Comparison of ENCODE assay signal across 24 mouse cellular contexts in the genomic region with DNA sequence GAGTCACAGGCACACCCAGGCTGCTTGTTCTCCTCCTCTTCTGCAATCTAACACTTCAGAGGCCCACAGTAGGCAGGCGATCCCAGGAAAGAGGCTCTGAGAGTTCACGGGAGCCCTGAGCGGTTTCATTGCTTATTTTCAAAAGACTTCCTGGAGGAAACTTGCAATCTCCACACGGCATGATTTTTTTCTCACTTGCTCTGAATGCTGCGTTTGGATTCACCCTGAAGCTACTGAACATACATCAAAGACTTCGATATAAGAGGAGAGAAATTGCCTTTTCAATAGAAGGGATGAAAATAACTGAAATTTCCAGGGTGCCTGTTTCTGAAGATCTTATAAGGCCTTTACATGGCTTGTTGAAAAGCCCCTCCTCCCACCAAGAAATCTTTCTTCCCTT.
DNase-seq lines count a peak whose midpoint lies in the region; ATAC-seq and TF ChIP-seq lines count a peak whose summit lies in the region.
"Had no signal": no experiment of that assay in that cellular context is flagged by ENCODE, and none has a peak within 500 bp of the region (broad histone marks: within the 10 kb centered on the region; RNA-seq: fewer than 3 reads in every experiment).

No protein-coding gene starts in this region.

- H3K4me1 ChIP-seq in forebrain, embryonic 14.5 days (ENCODE audit: control insufficient read depth, insufficient read depth, low read length), result no peaks in the 10 kb centered on the region; the same call in 1 of the 2 replicates
- H3K4me1 ChIP-seq in forebrain, embryonic 15.5 days, result 0 out of 2 replicates have a peak, but pooled peaks cover 3% of the 10 kb centered on the region
- peaks cover 14% of the 10 kb centered on the region for H3K4me1 ChIP-seq in midbrain, embryonic 15.5 days
- no peaks in the 10 kb centered on the region; the same call in 1 of the 2 replicates for H3K4me1 ChIP-seq in midbrain, embryonic 11.5 days (ENCODE audit: control insufficient read depth, insufficient read depth, low read length)

- no peak overlapping the region for H3K4me2 ChIP-seq in forebrain, embryonic 14.5 days (ENCODE audit: low read length)
- no peak overlapping the region for H3K4me2 ChIP-seq in forebrain, embryonic 15.5 days (replicated peaks)
- H3K4me2 ChIP-seq in midbrain, embryonic 15.5 days, result no peak overlapping the region
- no peak overlapping the region for H3K4me2 ChIP-seq in midbrain, embryonic 11.5 days
- H3K4me2 ChIP-seq: embryonic facial prominence, embryonic 12.5 days; forebrain, embryonic 13.5 days had no signal

- WGBS in forebrain, embryonic 14.5 days, result 74% methylated on average over 6 of the region's 6 CpGs
- WGBS in forebrain, embryonic 15.5 days, result 75% methylated on average over 6 of the region's 6 CpGs
- WGBS in midbrain, embryonic 15.5 days, result 49% methylated on average over 6 of the region's 6 CpGs
- 71% methylated on average over 6 of the region's 6 CpGs for WGBS in midbrain, embryonic 11.5 days

- no peak overlapping the region for H3K4me3 ChIP-seq in forebrain, embryonic 14.5 days (ENCODE audit: low read depth, low read length)
- H3K4me3 ChIP-seq in forebrain, embryonic 15.5 days, result no peak overlapping the region
- no peak overlapping the region for H3K4me3 ChIP-seq in midbrain, embryonic 15.5 days
- H3K4me3 ChIP-seq in midbrain, embryonic 11.5 days (ENCODE audit: low read depth, low read length), result no peak overlapping the region
- H3K4me3 ChIP-seq in gastrocnemius, adult 2 months, result no peak overlapping the region
- H3K4me3 ChIP-seq: embryonic facial prominence, embryonic 10.5 days; embryonic facial prominence, embryonic 12.5 days; forebrain, embryonic 13.5 days had no signal

- H3K27me3 ChIP-seq in forebrain, embryonic 14.5 days (replicated peaks; ENCODE audit: control insufficient read depth, insufficient read depth, low read length), result no peaks in the 10 kb centered on the region
- H3K27me3 ChIP-seq in forebrain, embryonic 15.5 days, result no peaks in the 10 kb centered on the region
- no peaks in the 10 kb centered on the region for H3K27me3 ChIP-seq in midbrain, embryonic 15.5 days (replicated peaks)
- H3K27me3 ChIP-seq in midbrain, embryonic 11.5 days (ENCODE audit: control insufficient read depth, insufficient read depth, low read length), result no peaks in the 10 kb centered on the region
- H3K27me3 ChIP-seq: CH12.LX; forebrain, embryonic 13.5 days had no signal

- H3K9ac ChIP-seq in forebrain, embryonic 14.5 days (ENCODE audit: low read length), result no peak overlapping the region
- no peak overlapping the region for H3K9ac ChIP-seq in forebrain, embryonic 15.5 days (replicated peaks)
- no peak overlapping the region for H3K9ac ChIP-seq in midbrain, embryonic 15.5 days
- H3K9ac ChIP-seq in midbrain, embryonic 11.5 days (ENCODE audit: low read length), result no peak overlapping the region
- H3K9ac ChIP-seq: embryonic facial prominence, embryonic 12.5 days; forebrain, embryonic 13.5 days; forebrain, postnatal 0 days had no signal

- no peak for TF ChIP-seq CTCF in gastrocnemius, adult 2 months (IDR thresholded peaks at IDR 0.05)

- no peak for ATAC-seq in forebrain, embryonic 14.5 days
- no peak for ATAC-seq in forebrain, embryonic 15.5 days (replicated peaks)
- 0 out of 2 replicates have a peak, but pooled peaks have one; percentile 24 for ATAC-seq in midbrain, embryonic 15.5 days (replicated peaks)
- ATAC-seq in midbrain, embryonic 11.5 days (ENCODE audit: low FRiP score), result no peak
- ATAC-seq: activated CD4-positive, CD25-positive, alpha-beta regulatory T cell, adult 4 months; CD4-positive, CD25-positive, alpha-beta regulatory T cell, adult 4 months; forebrain, embryonic 13.5 days; forebrain, postnatal 0 days; Patski had no signal

- no peaks in the 10 kb centered on the region for H3K9me3 ChIP-seq in forebrain, embryonic 14.5 days (replicated peaks; ENCODE audit: control insufficient read depth, low read length)
- H3K9me3 ChIP-seq in forebrain, embryonic 15.5 days, result no peaks in the 10 kb centered on the region
- no peaks in the 10 kb centered on the region for H3K9me3 ChIP-seq in midbrain, embryonic 15.5 days
- H3K9me3 ChIP-seq in midbrain, embryonic 11.5 days (ENCODE audit: control insufficient read depth, low read length), result no peaks in the 10 kb centered on the region
- H3K9me3 ChIP-seq: embryonic facial prominence, embryonic 10.5 days; embryonic facial prominence, embryonic 12.5 days; forebrain, embryonic 13.5 days had no signal

- no peaks in the 10 kb centered on the region for H3K36me3 ChIP-seq in forebrain, embryonic 14.5 days (ENCODE audit: control insufficient read depth, insufficient read depth, low read length)
- no peaks in the 10 kb centered on the region for H3K36me3 ChIP-seq in forebrain, embryonic 15.5 days
- no peaks in the 10 kb centered on the region for H3K36me3 ChIP-seq in midbrain, embryonic 15.5 days (replicated peaks)
- H3K36me3 ChIP-seq in midbrain, embryonic 11.5 days (ENCODE audit: control insufficient read depth, insufficient read depth, low read length), result no peaks in the 10 kb centered on the region
- H3K36me3 ChIP-seq: embryonic facial prominence, embryonic 10.5 days; embryonic facial prominence, embryonic 12.5 days; G1E had no signal

- DNase-seq in forebrain, embryonic 14.5 days (ENCODE audit: low spot score), result peak; percentile 23
- DNase-seq in midbrain, embryonic 11.5 days (ENCODE audit: low spot score, missing footprints), result no peak
- peak; percentile 17 for DNase-seq in brain, adult 2 months (ENCODE audit: low read depth, low spot score)
- DNase-seq in gastrocnemius, adult 2 months, result no peak
- DNase-seq: adrenal gland, adult 8-10 months; adrenal gland, postnatal 14 days; adrenal gland, postnatal 36 days; B cell, adult 2 months; cerebellum, adult 11-12 months; cerebellum, adult 2 months; cerebellum, adult 9-10 months; cerebellum, postnatal 10 days; cerebellum, postnatal 25 days; forebrain, postnatal 0 days had no signal

- no peak overlapping the region for H3K27ac ChIP-seq in forebrain, embryonic 14.5 days (ENCODE audit: low read depth, low read length)
- no peak overlapping the region for H3K27ac ChIP-seq in forebrain, embryonic 15.5 days (replicated peaks)
- H3K27ac ChIP-seq in midbrain, embryonic 15.5 days, result no peak overlapping the region
- no peak overlapping the region for H3K27ac ChIP-seq in midbrain, embryonic 11.5 days (ENCODE audit: low read depth, low read length)
- no peak overlapping the region for H3K27ac ChIP-seq in gastrocnemius, adult 2 months
- H3K27ac ChIP-seq: embryonic facial prominence, embryonic 10.5 days; embryonic facial prominence, embryonic 12.5 days; forebrain, embryonic 13.5 days had no signal

- intact Hi-C loops in gastrocnemius, adult 2 months (cut with DNase I), result no loop called here

Comparison
In these comparisons a context has a peak if more than half of its experiments do, and no peak if none do; other contexts are left out.
1. DNase-seq: peak in forebrain, embryonic 14.5 days (single experiment) and brain, adult 2 months (single experiment); none in midbrain, embryonic 11.5 days (single experiment) and gastrocnemius, adult 2 months (single experiment).